Mouse (Mus musculus): ENCODE results near the gene Ncs1.
A peak's percentile ranks its signal among the peaks of the same experiment; 100 is the strongest.

GRCm38 (mm10) chr2:31294985-31295384 lies 49.4 kb downstream of the Ncs1 start:
- no peak for TF ChIP-seq POLR2A (IDR thresholded peaks at IDR 0.05; ENCODE audit: extremely low read depth, insufficient read depth, low read length)
- TF ChIP-seq CTCF (IDR thresholded peaks at IDR 0.05; ENCODE audit: low read depth, low read length) = peak; percentile 90

All from liver, adult 2 months (tissue).